Mouse (Mus musculus) midbrain, embryonic 12.5 days (tissue): ENCODE measurements around the gene Maml2. TPM values are rescaled to one million over a fixed set of nuclear protein-coding genes. Genes with fewer than 3 reads are reported as not detected.

Experiments
- ATAC-seq: fragments of 200-750 bp; cut with Nextera tagmentation; 2 replicates; pipeline ENCODE4 v1.8.0; 2017; ENCODE audit warnings: low read depth, moderate TSS enrichment, moderate library complexity; ENCODE audit not compliant: low FRiP score
- H3K27ac ChIP-seq: fragments of 300-500 bp; sonication (generic); replicated peaks from 2 replicates; pipeline ENCODE4 v1.5.1; 2016; ENCODE audit warnings: mild to moderate bottlenecking
- H3K27me3 ChIP-seq: fragments of 300-500 bp; sonication (generic); 2 replicates; pipeline ENCODE4 v1.6.1; 2016; ENCODE audit warnings: mild to moderate bottlenecking
- H3K36me3 ChIP-seq: fragments of 300-500 bp; sonication (generic); 2 replicates; pipeline ENCODE4 v1.6.1; 2016
- H3K4me1 ChIP-seq: fragments of 300-500 bp; sonication (generic); 2 replicates; pipeline ENCODE4 v1.6.1; 2016
- H3K4me2 ChIP-seq: fragments of 300-500 bp; sonication (generic); replicated peaks from 2 replicates; pipeline ENCODE4 v1.6.1; 2016; ENCODE audit warnings: mild to moderate bottlenecking, moderate library complexity
- H3K4me3 ChIP-seq: fragments of 300-500 bp; sonication (generic); 2 replicates; pipeline ENCODE4 v1.5.1; 2016; ENCODE audit warnings: mild to moderate bottlenecking
- H3K9ac ChIP-seq: fragments of 300-500 bp; sonication (generic); replicated peaks from 2 replicates; pipeline ENCODE4 v1.6.1; 2016; ENCODE audit warnings: mild to moderate bottlenecking, moderate library complexity
- H3K9me3 ChIP-seq: fragments of 300-500 bp; sonication (generic); 2 replicates; pipeline ENCODE4 v1.6.1; 2016; ENCODE audit warnings: mild to moderate bottlenecking
- WGBS: fragments of 180-500 bp; shearing (Covaris S2); methylation state at CpG from one replicate; pipeline ENCODE4 v1.1.7; 2016; 5-methylcytosine and 5-hydroxymethylcytosine counted together
- polyA plus RNA-seq: library from polyadenylated mRNA; unstranded; fragments of >200 nt; fragmentation: Nextera tagmentation; extraction: Ambion mirVana; gene quantifications from 2 replicates; pipeline ENCODE4 v1.2.1, GENCODE M21; 2016

The Maml2 gene
- polyA plus RNA-seq, 1 experiment from 2014 or later = 12.5 TPM

- no peak overlapping the region for H3K9ac ChIP-seq
- H3K27ac ChIP-seq = no peak overlapping the region
- no peaks in the 10 kb centered on the region for H3K36me3 ChIP-seq
- WGBS = 88% methylated on average over 3 of the region's 3 CpGs
- peaks cover 17% of the 10 kb centered on the region for H3K4me1 ChIP-seq
- no peak overlapping the region for H3K4me3 ChIP-seq
- no peak for ATAC-seq
- H3K4me2 ChIP-seq = no peak overlapping the region
- no peaks in the 10 kb centered on the region for H3K9me3 ChIP-seq
- no peaks in the 10 kb centered on the region for H3K27me3 ChIP-seq
These were observed 133.9 kb downstream of the Maml2 start for GRCm38 (mm10) chr9:13431646-13432045.

DNA sequence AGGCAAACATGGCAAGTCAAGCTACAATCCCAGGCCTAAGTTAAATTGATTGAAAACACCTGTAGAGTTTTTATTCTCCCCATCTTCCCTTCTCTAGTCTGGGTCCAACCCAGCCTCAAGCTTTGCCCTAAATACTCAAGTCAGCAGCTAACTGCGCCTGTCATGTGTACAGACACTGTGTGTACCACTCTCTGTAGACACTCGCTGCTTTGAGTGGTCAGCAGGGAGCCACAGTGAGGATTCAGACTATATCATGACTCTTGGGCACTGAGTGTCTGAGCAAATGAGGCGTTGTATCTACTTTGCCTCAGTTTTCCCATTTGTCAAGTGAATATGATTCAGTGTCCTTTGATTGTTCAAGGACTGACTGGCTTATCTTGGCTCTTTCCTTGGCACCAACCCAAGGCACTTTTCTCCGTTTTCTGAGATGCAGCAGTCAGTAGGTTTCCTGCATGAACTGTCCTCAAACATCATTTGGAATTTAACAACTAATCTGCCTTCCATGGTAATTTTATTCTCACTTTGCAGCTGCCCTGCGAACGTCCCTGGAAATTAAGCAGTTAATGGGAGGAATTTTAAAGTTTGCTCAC lies 135.8 kb downstream of the Maml2 start:
- Histone ChIP-seq H3K36me3 (no peaks in the 10 kb centered on the region), H3K9ac (no peak overlapping the region)
- WGBS = 90% methylated on average over 6 of the region's 6 CpGs

GRCm38 (mm10) chr9:13440911-13441310 lies 143.2 kb downstream of the Maml2 start:
- Histone ChIP-seq H3K4me2 (no peak overlapping the region), H3K27ac (no peak overlapping the region), H3K9me3 (peaks cover 3% of the 10 kb centered on the region; the same call in 1 of the 2 replicates), H3K4me3 (no peak overlapping the region), H3K9ac (no peak overlapping the region), H3K36me3 (no peaks in the 10 kb centered on the region), H3K27me3 (no peaks in the 10 kb centered on the region), H3K4me1 (peaks cover 3% of the 10 kb centered on the region; the same call in 1 of the 2 replicates)
- WGBS = 68% methylated on average over 6 of the region's 6 CpGs
- no peak for ATAC-seq

More for the DNA sequence above, 135.8 kb downstream of the Maml2 start:
- no peak overlapping the region for H3K4me2 ChIP-seq
- no peaks in the 10 kb centered on the region for H3K27me3 ChIP-seq
- no peak for ATAC-seq
- peaks cover 5% of the 10 kb centered on the region for H3K4me1 ChIP-seq
- no peak overlapping the region for H3K27ac ChIP-seq
- peaks cover 3% of the 10 kb centered on the region; the same call in 1 of the 2 replicates for H3K9me3 ChIP-seq
- H3K4me3 ChIP-seq = no peak overlapping the region

DNA sequence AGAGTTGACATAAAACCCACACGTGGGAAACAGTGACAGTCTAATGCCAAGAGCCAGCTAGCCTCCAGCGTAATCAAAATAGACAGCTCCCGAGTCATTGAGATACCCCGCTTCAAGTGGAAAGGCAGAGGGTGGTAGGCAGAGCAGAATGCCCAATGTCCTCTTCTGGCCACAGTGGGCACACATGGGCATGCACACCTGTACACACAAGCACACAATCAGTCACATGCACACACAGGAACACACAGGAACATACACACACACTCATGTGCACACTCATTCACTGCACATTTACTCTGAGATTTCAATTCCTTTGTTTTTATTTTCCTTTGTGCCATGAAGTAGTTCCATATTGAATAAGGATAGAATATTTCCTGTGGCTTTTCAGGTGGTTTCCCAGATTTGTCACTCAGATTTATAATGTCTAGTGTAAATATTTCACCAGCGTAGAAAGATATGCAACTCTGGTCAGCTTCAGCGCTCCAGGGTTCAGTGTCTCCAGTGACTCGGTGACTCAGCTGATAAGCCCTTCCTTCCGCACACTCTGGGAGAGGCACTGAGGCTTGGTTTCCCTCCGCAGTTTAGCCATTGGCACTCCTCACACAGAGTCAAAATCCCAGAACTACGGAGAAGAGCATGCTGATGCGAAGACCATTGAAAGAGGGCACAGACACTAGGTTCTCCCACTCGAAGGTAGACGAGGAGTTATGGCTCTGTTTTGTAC lies 144.4 kb downstream of the Maml2 start:
- H3K9me3 ChIP-seq = peaks cover under 1% of the 10 kb centered on the region; the same call in 1 of the 2 replicates
- ATAC-seq = no peak
- WGBS = 84% methylated on average over 13 of the region's 13 CpGs
- no peak overlapping the region for H3K9ac ChIP-seq
- H3K4me2 ChIP-seq = no peak overlapping the region
- H3K36me3 ChIP-seq = no peaks in the 10 kb centered on the region
- H3K4me3 ChIP-seq = no peak overlapping the region
- no peaks in the 10 kb centered on the region for H3K27me3 ChIP-seq
- H3K27ac ChIP-seq = no peak overlapping the region
- peaks cover 3% of the 10 kb centered on the region; the same call in 1 of the 2 replicates for H3K4me1 ChIP-seq

GRCm38 (mm10) chr9:13443484-13444211 lies 145.9 kb downstream of the Maml2 start:
- WGBS = 50% methylated on average over 1 of the region's 1 CpGs
- no peak for ATAC-seq
- Histone ChIP-seq H3K36me3 (no peaks in the 10 kb centered on the region), H3K4me3 (no peak overlapping the region), H3K9ac (no peak overlapping the region), H3K27ac (no peak overlapping the region), H3K4me2 (no peak overlapping the region), H3K9me3 (no peaks in the 10 kb centered on the region), H3K4me1 (peaks cover 3% of the 10 kb centered on the region; the same call in 1 of the 2 replicates), H3K27me3 (no peaks in the 10 kb centered on the region)

GRCm38 (mm10) chr9:13446236-13446635 lies 148.5 kb downstream of the Maml2 start:
- Histone ChIP-seq H3K9ac (no peak overlapping the region), H3K9me3 (no peaks in the 10 kb centered on the region), H3K36me3 (no peaks in the 10 kb centered on the region), H3K4me3 (no peak overlapping the region), H3K4me2 (no peak overlapping the region), H3K27ac (no peak overlapping the region), H3K27me3 (no peaks in the 10 kb centered on the region), H3K4me1 (no peaks in the 10 kb centered on the region)
- WGBS = 92% methylated on average over 1 of the region's 1 CpGs
- no peak for ATAC-seq

DNA sequence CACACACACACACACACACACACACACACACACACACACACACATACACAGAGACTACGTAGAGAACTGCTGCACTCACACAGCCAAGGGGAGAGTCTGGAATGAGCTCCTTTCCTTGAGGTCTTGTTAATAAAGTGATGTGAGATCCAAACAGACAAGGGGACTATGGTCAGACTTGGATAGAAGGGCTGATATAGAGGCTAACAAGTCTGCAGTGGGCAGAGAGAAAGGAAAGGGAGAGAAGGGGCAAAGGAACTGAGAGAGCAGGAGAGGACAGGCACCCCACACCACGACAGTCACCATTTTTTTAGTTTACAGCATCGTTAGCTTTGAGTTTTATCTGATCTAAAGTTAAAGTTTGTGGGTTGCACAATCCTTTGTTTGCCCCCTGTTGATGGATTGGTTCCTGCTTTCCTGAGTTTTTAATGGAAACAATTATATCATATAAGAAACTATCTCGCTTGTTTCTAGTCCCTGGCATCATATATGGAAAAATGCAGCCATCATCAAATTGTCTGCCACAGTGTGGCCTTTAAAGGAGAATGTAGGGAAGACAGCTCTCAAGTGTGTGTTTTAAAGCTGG lies 149.0 kb downstream of the Maml2 start, which contains the start of gene Gm17571:
Gene Gm17571 (minus strand): TSS at position 51 of the 583 bp plus-strand sequence.
- H3K4me3 ChIP-seq = no peak within 1 kb of the TSS
- no peak within 1 kb of the TSS for H3K4me2 ChIP-seq
- 84% methylated on average over 4 of the region's 4 CpGs for WGBS
- H3K9me3 ChIP-seq = no peaks in the 10 kb centered on the region
- H3K27me3 ChIP-seq = no peaks in the 10 kb centered on the region
- no peaks in the 10 kb centered on the region for H3K4me1 ChIP-seq
- H3K27ac ChIP-seq = no peak within 1 kb of the TSS
- ATAC-seq = no peak
- H3K9ac ChIP-seq = no peak within 1 kb of the TSS
- no peaks in the 10 kb centered on the region for H3K36me3 ChIP-seq

- Histone ChIP-seq H3K9ac (no peak overlapping the region), H3K4me1 (no peaks in the 10 kb centered on the region), H3K4me3 (no peak overlapping the region), H3K4me2 (no peak overlapping the region), H3K9me3 (no peaks in the 10 kb centered on the region), H3K27ac (no peak overlapping the region), H3K36me3 (no peaks in the 10 kb centered on the region), H3K27me3 (no peaks in the 10 kb centered on the region)
- 88% methylated on average over 3 of the region's 3 CpGs for WGBS
- no peak for ATAC-seq
These were observed 151.0 kb downstream of the Maml2 start for GRCm38 (mm10) chr9:13448716-13449115.

DNA sequence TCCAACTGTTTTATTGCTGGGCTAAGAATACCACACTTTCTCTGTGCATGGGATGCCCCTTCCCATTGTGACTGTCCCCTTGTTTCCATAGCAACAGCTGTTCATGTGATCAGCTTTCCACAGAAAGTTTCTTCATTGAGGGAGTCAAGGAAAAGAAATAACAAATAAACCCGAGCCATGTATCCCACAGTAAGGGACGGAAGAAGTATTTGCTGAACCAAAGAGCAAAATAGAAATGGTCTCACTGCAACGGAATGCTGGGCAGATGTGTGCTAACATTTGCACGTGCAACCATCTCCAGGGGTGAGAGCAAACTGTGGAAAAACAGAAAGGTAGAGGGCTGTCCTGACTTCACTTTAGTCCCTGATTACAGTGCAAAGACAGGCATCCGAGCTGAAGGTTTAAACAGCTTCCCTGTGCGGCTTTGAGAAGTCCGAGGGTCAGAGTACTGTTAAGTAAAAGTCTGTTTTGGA lies 156.9 kb downstream of the Maml2 start:
- peaks cover 13% of the 10 kb centered on the region for H3K4me1 ChIP-seq
- peak; percentile 52 for ATAC-seq
- no peak overlapping the region for H3K9ac ChIP-seq
- no peaks in the 10 kb centered on the region for H3K27me3 ChIP-seq
- no peaks in the 10 kb centered on the region for H3K9me3 ChIP-seq
- H3K36me3 ChIP-seq = no peaks in the 10 kb centered on the region
- no peak overlapping the region for H3K4me3 ChIP-seq
- H3K4me2 ChIP-seq = 0 out of 2 replicates have a peak overlapping the region, but pooled peaks have one; percentile 11
- 20% methylated on average over 7 of the region's 7 CpGs for WGBS
- H3K27ac ChIP-seq = peak overlapping the region; percentile 7; the same call in 1 of the 2 replicates

DNA sequence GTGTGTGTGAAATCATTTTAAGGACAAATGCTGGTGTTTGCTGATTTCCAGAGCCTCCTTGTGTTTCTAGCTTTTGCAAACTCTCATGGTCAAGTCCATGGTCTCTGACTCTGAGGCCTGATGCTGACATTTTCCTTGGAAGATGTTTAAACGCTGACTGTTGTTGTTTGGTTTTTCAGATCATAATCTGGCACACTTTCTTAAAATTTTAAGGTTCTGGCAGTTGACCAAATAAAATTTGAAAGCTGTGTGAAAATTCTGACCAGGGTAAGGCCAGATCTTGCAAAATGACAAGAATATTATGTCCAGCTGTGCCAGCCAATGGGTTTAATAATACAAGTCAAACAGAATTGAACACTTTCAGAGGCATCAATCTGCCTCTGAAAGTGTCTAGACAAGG lies 157.5 kb downstream of the Maml2 start:
- no peaks in the 10 kb centered on the region for H3K36me3 ChIP-seq
- no peak for ATAC-seq
- WGBS = 93% methylated on average over 1 of the region's 1 CpGs
- H3K4me1 ChIP-seq = peaks cover 13% of the 10 kb centered on the region
- H3K9ac ChIP-seq = no peak overlapping the region
- no peak overlapping the region for H3K4me3 ChIP-seq
- H3K27me3 ChIP-seq = no peaks in the 10 kb centered on the region
- no peak overlapping the region for H3K4me2 ChIP-seq
- H3K27ac ChIP-seq = peak overlapping the region; percentile 7; the same call in 1 of the 2 replicates
- no peaks in the 10 kb centered on the region for H3K9me3 ChIP-seq

- no peak overlapping the region for H3K9ac ChIP-seq
- H3K27me3 ChIP-seq = no peaks in the 10 kb centered on the region
- H3K4me3 ChIP-seq = no peak overlapping the region
- H3K4me2 ChIP-seq = no peak overlapping the region
- no peaks in the 10 kb centered on the region for H3K36me3 ChIP-seq
- H3K9me3 ChIP-seq = no peaks in the 10 kb centered on the region
- 90% methylated on average over 6 of the region's 6 CpGs for WGBS
- no peak overlapping the region for H3K27ac ChIP-seq
- peaks cover 13% of the 10 kb centered on the region for H3K4me1 ChIP-seq
- no peak for ATAC-seq
These were observed 160.0 kb downstream of the Maml2 start for GRCm38 (mm10) chr9:13457774-13458173.
